ENCODE assay signal across 9 mouse cellular contexts in the genomic region with DNA sequence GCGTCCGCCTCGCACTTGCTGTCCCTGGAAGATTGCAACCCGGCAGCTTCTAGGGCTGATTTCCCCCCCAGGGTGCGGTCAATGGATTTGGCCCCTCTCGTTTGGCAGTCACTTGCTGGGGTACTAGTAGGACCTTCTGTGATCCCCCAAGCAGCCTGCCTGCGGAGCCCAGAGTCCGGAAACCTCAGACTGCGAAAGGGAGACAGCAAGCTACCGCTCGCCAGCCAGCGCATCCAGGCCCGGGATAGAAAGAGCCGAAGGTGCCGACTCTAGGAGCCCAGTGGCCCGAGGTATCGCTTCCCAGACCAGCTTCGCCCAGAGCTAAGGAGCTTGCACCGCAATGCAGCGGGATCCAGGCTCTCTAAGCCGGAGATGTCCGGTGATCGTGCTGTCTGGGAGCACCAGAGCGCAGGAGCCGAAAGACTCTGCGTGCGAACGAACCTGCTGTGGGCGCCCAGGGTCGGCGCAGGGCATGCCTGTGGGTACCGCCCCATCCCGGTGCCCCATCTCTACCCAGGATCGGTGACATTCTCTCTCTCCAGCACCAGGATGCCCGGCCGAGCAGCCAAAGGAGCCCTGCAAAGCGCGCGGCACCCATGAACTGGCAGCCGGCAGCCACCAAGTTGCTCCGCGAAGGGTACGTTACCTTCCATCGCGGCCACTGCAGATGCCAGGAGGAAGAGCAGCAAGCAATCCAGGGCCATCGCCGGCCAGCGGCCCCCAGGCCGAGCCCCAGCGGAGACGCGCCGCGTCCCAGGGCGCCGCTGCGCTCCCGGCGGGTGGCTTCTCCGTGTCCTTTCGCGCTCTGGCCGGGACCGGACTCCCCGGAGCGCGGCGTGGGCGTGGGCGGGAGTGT. TPM values are rescaled to one million over a fixed set of nuclear protein-coding genes. Genes with fewer than 3 reads are reported as not detected.
DNase-seq lines count a peak whose midpoint lies in the region; ATAC-seq and TF ChIP-seq lines count a peak whose summit lies in the region.
"Had no signal": no experiment of that assay in that cellular context is flagged by ENCODE, and none has a peak within 500 bp of the region (broad histone marks: within the 10 kb centered on the region; RNA-seq: fewer than 3 reads in every experiment).

No protein-coding gene starts in this region.

- H3K4me2 ChIP-seq in liver, embryonic 16.5 days (ENCODE audit: low read depth, low read length) = peak overlapping the region; percentile 49

- no peak overlapping the region for H3K9ac ChIP-seq in liver, embryonic 16.5 days (ENCODE audit: low read depth, low read length)

- H3K27ac ChIP-seq in kidney, adult 2 months (ENCODE audit: insufficient read depth, low read depth, low read length) = no peak overlapping the region
- no peak overlapping the region for H3K27ac ChIP-seq in liver, embryonic 16.5 days (ENCODE audit: low read length)

- H3K9me3 ChIP-seq in liver, embryonic 16.5 days (replicated peaks; ENCODE audit: control insufficient read depth, low read length) = no peaks in the 10 kb centered on the region

- H3K27me3 ChIP-seq in kidney, adult 2 months (replicated peaks; ENCODE audit: control insufficient read depth, insufficient read depth, low read length) = no peaks in the 10 kb centered on the region; the same call in 1 of the 2 replicates
- peaks cover 47% of the 10 kb centered on the region for H3K27me3 ChIP-seq in liver, embryonic 16.5 days (ENCODE audit: control insufficient read depth, insufficient read depth, low read depth, low read length)

- TF ChIP-seq POLR2A in lung, adult 2 months (IDR thresholded peaks at IDR 0.05; ENCODE audit: borderline replicate concordance, extremely low read depth, low read depth, low read length) = no peak
- no peak for TF ChIP-seq POLR2A in kidney, adult 2 months (IDR thresholded peaks at IDR 0.05; ENCODE audit: low read depth, low read length)

- H3K4me1 ChIP-seq in lung, adult 2 months (ENCODE audit: control insufficient read depth, insufficient read depth, low read length) = no peaks in the 10 kb centered on the region
- no peaks in the 10 kb centered on the region for H3K4me1 ChIP-seq in kidney, adult 2 months (ENCODE audit: control insufficient read depth, insufficient read depth, low read length)
- no peaks in the 10 kb centered on the region; the same call in 1 of the 2 replicates for H3K4me1 ChIP-seq in liver, embryonic 16.5 days (ENCODE audit: control insufficient read depth, low read depth, low read length)

- H3K4me3 ChIP-seq in lung, adult 2 months (replicated peaks; ENCODE audit: extremely low read depth, low read depth, low read length) = peak overlapping the region; percentile 30
- H3K4me3 ChIP-seq in kidney, adult 2 months (ENCODE audit: insufficient read depth, low read depth, low read length) = peak overlapping the region; percentile 59
- H3K4me3 ChIP-seq in liver, embryonic 16.5 days (ENCODE audit: low read depth, low read length) = peak overlapping the region; percentile 37

- ATAC-seq in liver, embryonic 16.5 days (ENCODE audit: low read depth) = no peak

- no peak for TF ChIP-seq CTCF in lung, adult 2 months (IDR thresholded peaks at IDR 0.05; ENCODE audit: insufficient read depth, low read length)
- TF ChIP-seq CTCF in kidney, adult 2 months (conservative IDR thresholded peaks at IDR 0.05; ENCODE audit: insufficient read depth, insufficient read length, low read depth, low read length) = no peak

- no peak for DNase-seq in lung, adult 2 months
- no peak for DNase-seq in lung, postnatal 36 days
- peak; percentile 55 for DNase-seq in embryo, embryonic 10.5 days (ENCODE audit: low spot score)
- DNase-seq in heart, adult 8-10 months (ENCODE audit: low spot score) = peak; percentile 9
- DNase-seq in kidney, adult 2 months = peak; percentile 8
- peak; percentile 64 for DNase-seq in right cerebral cortex, postnatal 25 days
- DNase-seq in natural killer cell, adult 2 months (ENCODE audit: low spot score in 2 of 2) = no peak

- 1% methylated on average over 70 of the region's 70 CpGs for WGBS in lung, adult 2 months
- 1% methylated on average over 70 of the region's 70 CpGs for WGBS in kidney, adult 2 months
- WGBS in liver, embryonic 16.5 days (ENCODE audit: insufficient replicate concordance) = 3% methylated on average over 55 of the region's 70 CpGs

- H3K36me3 ChIP-seq in kidney, adult 2 months (ENCODE audit: control insufficient read depth, insufficient read depth, low read length) = no peaks in the 10 kb centered on the region
- no peaks in the 10 kb centered on the region for H3K36me3 ChIP-seq in liver, embryonic 16.5 days (ENCODE audit: control insufficient read depth, insufficient read depth)

RNA-seq across cellular contexts. Expression of a gene that starts 0.6 kb away (rescaled TPM):
- polyA plus RNA-seq in lung, adult 2 months (2012; rRNA removed) = 1.00 and 1.1 TPM in 2 replicates
- total RNA-seq in heart, adult 8-10 months (2022) = 10 to 100 TPM; 21.2 to 26.3 (median 24.3) TPM
- 2.2 and 2.7 TPM in 2 replicates for polyA plus RNA-seq in kidney, adult 2 months (2012; rRNA removed)
- 0.22 and 0.27 TPM in 2 replicates for polyA plus RNA-seq in liver, embryonic 16.5 days (2015; fragmentation: Nextera tagmentation; extraction: Ambion mirVana)
- total RNA-seq: MEL had no signal

Comparison
In these comparisons a context has a peak if more than half of its experiments do, and no peak if none do; other contexts are left out.
1. DNase-seq: peak in embryo, embryonic 10.5 days (single experiment), heart, adult 8-10 months (single experiment), kidney, adult 2 months (single experiment) and right cerebral cortex, postnatal 25 days (single experiment); none in lung, adult 2 months (single experiment), lung, postnatal 36 days (single experiment) and natural killer cell, adult 2 months (0 of 2).
2. Peak in every context shown above with its lines, with median percentiles within 50 percentile points of each other: H3K4me3 ChIP-seq.